Mouse (Mus musculus) small intestine, adult 10 weeks (tissue): ENCODE measurements around the gene Nono. TPM values are rescaled to one million over a fixed set of nuclear protein-coding genes. Genes with fewer than 3 reads are reported as not detected.

Experiments
- polyA plus RNA-seq: library from polyadenylated mRNA; stranded (reverse); fragments of 350-450 nt; fragmentation: Illumina TruSeq; extraction: RNeasy Lipid Tissue Mini Kit (QIAGEN cat#74804); gene quantifications from one replicate; pipeline ENCODE4 v1.2.3, GENCODE M21; 2014; ENCODE audit warnings: low replicate concordance

Gene Nono
- polyA plus RNA-seq = 262 TPM

DNA sequence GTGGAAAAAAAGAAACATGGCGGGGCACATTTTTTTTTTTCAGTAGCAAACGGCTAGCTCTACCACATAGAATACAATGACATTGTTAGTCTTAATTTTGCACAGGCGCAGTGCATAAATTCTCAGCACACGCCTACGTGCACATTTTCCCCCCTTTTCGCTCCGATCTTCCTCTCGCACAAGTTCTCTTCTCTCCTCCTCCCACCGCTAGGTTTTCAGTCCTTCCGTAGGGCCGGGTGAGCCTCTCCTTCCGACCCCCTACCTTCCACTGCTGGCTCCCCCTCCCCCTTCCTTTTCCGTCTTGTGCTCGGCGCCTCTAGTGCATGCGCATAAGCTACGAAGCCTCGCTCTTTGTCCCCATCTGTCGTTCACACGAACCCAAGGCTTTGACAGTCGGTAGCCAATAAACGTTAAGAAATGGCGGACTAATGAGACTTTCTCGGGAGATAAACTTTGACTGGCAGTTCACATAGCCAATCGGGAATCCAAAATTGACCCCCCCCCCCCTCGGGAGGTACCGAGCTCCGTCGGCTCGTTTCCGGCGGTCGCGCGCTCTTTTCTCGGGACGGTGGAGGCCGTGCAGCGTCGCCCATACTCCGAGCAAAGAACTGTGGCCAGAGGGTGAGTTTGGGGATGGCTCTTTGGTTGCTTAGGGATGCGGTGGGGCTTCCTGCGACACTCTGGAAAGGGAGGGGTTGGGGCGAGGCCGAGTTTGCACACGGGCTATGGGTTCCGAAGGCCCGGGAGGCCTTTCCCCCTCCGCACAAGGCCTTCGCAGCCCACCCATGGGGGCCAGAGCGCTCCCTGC is at the start of gene Nono:
Gene Nono, plus strand, starts transcription at position 177 of the 808 bp plus-strand sequence.

DNA sequence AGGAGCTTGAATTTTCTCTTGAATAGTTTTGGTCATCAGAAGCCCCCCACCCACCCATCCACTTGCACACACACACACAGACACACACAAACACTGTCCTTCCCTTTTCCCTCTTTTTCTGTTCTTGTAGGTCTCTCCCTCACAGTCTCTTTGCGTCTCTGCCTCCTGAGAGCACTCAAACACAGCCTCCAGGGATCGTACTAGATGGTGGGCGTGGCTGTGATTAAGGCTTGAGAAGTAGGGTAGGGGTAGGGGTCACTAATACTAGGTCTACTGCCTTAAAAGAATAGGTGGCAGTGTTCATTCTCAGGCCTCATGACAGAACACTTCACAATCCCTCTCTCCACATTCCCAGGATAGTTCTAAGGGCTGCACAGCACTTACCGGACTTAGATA is 8.4 kb upstream of the Nono start, which contains the start of gene Zmym3:
Gene Zmym3, minus strand, starts transcription at position 150 of the 396 bp plus-strand sequence.

DNA sequence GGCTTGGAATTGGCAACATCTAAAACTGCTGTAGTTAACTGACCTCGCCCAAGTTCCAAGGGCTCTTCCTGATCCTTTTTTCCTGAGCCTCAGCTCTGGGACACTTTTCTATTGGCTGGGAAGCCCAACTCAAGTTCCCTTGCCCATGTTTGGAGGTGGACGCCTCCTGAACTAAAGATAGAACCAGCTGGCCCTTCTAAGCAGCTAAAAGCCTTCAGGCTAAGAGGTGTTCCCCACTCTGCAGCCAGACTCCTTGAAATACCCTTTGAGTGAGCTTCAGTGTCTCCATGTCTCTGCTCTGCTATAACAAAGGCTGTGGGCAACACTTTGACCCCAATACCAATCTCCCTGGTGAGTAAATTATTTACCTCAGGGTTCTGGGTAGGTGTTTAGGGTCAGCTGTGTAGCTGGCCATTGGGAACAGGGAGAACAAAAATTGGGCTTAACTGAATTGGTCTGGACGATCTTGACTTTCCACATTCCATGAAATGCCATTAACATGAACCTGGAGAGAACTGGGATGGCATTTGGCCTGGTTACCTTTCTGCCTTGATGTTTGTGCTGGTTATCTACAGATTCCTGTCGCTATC is 19.9 kb downstream of the Nono start, which contains the start of gene Itgb1bp2:
Gene Itgb1bp2, plus strand, starts transcription at position 203 of the 590 bp plus-strand sequence.

Other genes with a start within 250 kb of the Nono start
- 18.7 TPM for gene Snx12, start 206.8 kb upstream of the Nono start, polyA plus RNA-seq
- gene Foxo4, start 174.8 kb upstream of the Nono start, polyA plus RNA-seq = 12.4 TPM
- not detected for gene Gm614, start 165.3 kb upstream of the Nono start, polyA plus RNA-seq
- 31.2 TPM for gene Il2rg, start 161.1 kb upstream of the Nono start, polyA plus RNA-seq
- gene Gm20489, start 160.3 kb upstream of the Nono start, polyA plus RNA-seq = 0.52 TPM
- 2.1 TPM for gene Med12, start 155.3 kb upstream of the Nono start, polyA plus RNA-seq
- gene Nlgn3, start 130.2 kb upstream of the Nono start, polyA plus RNA-seq = 0.19 TPM
- gene Gjb1, start 52.9 kb upstream of the Nono start, polyA plus RNA-seq = 4.8 TPM
- gene Zmym3, start 8.5 kb upstream of the Nono start, polyA plus RNA-seq = 12.4 TPM
- 0.97 TPM for gene Itgb1bp2, start 19.8 kb downstream of the Nono start, polyA plus RNA-seq
- 58.9 TPM for gene Taf1, start 103.4 kb downstream of the Nono start, polyA plus RNA-seq
- gene Ogt, start 210.7 kb downstream of the Nono start, polyA plus RNA-seq = 427 TPM